Mouse (Mus musculus) urinary bladder, adult 2 months (tissue): ENCODE results near the gene Cc2d2b. TPM values are rescaled to one million over a fixed set of nuclear protein-coding genes. Genes with fewer than 3 reads are reported as not detected.

Experiments used
- DNase-seq: peaks from one replicate; pipeline ENCODE4 v3.0.0; 2022; ENCODE audit warnings: low spot score
- polyA plus RNA-seq: library from polyadenylated mRNA; depleted of rRNA; stranded (reverse); fragments of >200 nt; gene quantifications from 2 replicates; pipeline ENCODE4 v1.2.3, GENCODE M21; 2012; rRNA removed

Gene Cc2d2b
- polyA plus RNA-seq, 1 experiment = 0.07 TPM

- DNase-seq = no peak
Measured at GRCm38 (mm10) chr19:40832361-40832760, 83.8 kb downstream of the Cc2d2b start.

DNA sequence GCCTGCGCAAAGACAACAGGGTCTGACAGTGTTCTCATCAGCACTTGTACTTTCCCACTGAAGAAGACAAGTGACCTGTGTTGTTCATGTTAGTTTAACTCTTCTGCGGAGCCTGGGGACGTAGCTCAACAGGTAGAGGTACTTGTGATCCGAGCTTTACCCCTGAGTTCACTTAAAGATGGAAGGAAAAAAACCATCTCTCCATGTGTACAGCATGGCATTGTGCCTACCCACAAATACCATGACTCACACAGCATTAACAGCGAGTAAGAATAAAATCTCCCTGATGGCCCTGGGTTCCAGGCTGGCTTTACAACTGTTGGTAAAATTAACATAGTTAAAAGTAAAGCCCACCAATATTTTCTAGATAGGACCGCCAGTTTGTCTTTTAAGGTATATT is 85.9 kb downstream of the Cc2d2b start:
- DNase-seq = no peak

GRCm38 (mm10) chr19:40838205-40838604 is 89.7 kb downstream of the Cc2d2b start:
- no peak for DNase-seq

DNA sequence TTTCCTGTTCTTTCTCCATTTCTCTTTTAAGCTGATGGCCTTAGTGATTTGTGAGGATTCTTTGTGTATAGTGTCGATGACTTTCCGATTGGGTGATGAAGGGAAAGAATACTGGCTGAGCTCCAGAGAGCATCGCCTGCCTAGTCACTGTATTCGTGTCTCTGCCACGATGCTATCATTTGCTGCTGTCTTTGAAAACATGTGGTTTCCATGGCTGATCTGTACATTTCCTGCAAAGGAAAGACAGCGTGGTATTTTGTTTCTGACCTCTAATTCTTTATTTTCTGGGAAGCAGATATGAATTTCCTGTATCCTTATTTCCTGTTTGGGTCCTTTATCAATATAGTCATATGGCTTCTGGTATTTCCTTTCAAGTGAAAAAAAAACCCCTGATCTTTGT is 91.8 kb downstream of the Cc2d2b start:
- no peak for DNase-seq

DNA sequence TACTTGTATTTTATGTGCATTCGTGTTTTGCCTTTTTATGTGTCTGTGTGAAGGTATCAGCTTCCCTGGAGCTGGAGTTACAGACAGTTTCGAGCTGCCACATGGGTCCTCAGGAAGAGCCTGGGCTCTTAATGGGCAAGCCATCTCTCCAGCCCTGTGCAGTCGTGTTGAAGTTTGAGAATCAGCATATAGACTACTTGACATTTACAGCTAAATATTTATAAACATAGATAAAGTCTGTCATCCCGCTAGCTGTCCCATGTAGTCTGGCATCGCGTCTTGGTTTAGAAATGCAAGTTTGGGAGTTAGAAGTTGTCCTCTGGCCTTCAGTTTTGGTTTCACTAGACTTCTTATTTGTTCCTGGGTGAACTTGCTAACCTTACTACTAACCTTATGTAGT is 92.5 kb downstream of the Cc2d2b start:
- DNase-seq = no peak

DNA sequence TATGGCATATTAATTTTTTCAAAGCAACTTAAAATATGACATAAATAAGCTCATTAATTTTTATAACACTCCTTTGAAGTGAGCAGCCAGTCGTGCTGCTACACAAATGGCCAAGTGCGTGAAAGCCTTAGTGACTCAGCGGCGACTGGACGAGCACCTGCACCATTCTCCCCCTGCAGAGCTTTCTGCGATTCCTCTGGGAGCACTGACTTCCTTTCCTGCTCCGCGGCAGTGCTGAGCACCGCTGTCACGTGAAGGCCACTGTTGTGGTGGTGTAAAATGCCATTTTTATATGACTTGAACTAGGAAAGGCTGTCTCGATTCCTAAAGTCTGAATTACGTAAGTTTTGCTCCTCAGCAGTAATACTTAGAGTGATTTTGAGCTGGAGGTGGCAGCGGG is 93.0 kb downstream of the Cc2d2b start:
- no peak for DNase-seq

DNA sequence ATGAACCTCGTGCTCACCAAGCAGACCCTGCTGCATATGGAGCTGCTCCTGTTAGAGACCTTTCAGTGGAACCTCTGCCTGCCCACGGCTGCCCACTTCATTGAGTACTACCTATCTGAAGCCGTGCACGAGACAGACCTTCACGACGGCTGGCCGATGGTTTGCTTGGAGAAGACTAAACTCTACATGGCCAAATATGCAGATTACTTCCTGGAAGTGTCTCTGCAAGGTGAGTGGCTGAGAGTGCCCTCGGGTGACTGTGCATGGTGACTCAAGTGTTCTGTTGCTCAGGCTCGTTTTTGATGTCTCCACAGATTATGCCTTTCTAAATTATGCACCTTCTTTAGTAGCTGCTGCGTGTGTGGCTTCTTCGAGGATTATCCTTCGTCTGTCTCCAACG is 96.2 kb downstream of the Cc2d2b start:
- DNase-seq = no peak

GRCm38 (mm10) chr19:40849391-40849790 is 100.8 kb downstream of the Cc2d2b start:
- DNase-seq = no peak

DNA sequence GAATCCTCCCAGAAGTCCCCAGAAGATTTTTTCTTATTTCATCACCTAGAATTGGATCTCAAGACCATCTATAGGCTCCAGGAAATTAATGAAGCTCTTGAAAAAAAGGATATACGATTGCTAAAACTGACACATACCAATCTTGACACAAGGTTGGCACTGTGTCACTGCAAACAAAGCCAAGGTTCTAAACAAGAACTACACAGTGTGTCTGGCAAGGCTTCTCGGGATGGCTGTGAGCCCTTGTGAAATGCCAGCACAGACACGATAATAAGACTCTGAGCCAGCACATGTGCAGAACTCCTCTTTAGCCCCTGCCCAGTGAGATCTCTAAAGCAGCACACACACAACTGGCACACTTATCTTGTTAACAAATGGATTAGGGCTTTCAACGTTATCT is 111.0 kb downstream of the Cc2d2b start:
- DNase-seq = no peak

GRCm38 (mm10) chr19:40868284-40868683 is 119.7 kb downstream of the Cc2d2b start:
- no peak for DNase-seq

DNA sequence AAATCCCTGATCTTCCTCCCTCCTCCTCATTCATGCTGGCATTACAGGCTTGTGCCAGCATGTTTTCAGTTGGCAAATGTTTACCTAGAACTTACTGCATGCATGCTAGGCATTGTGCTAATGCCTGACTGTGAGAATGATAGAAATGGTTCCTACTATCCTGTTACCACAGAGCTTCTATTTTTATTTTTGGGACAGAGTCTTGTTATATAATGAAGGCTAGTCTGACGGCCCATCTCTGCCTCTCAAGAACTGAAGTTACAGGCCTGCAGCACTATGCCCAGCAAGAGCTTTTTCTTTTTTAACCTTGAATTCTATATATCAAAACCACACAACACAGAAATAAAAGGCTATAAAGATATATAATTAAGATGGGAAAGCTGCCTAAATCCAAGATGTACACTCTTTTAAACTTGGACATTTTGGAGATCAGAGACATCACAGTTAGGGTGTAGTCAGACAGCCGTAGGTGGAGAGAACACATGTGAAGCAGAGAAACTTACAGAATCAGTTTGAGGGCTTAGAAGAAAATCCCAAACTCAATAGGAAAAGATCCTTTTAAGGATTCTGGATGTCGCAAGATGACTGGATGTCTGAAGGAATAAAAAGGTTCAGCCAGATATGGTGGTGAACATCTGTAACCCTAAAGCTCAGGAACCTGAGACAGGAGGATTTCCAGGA is 121.0 kb downstream of the Cc2d2b start:
- DNase-seq = no peak

- peak; percentile 59 for DNase-seq
Measured at GRCm38 (mm10) chr19:40872955-40873665, 124.6 kb downstream of the Cc2d2b start.

Other genes starting within 250 kb of the Cc2d2b start
- 313 and 368 TPM in 2 replicates for gene Sorbs1, start 235.0 kb upstream of the Cc2d2b start, polyA plus RNA-seq
- 103 and 115 TPM in 2 replicates for gene Aldh18a1, start 160.3 kb upstream of the Cc2d2b start, polyA plus RNA-seq
- gene Tctn3, start 136.5 kb upstream of the Cc2d2b start, polyA plus RNA-seq = 10.4 and 10.6 TPM in 2 replicates
- gene Entpd1, start 136.4 kb upstream of the Cc2d2b start, polyA plus RNA-seq = 82.5 and 102 TPM in 2 replicates
- 4.8 and 5.3 TPM in 2 replicates for gene Ccnj, start 82.5 kb downstream of the Cc2d2b start, polyA plus RNA-seq
- gene Zfp518a, start 146.0 kb downstream of the Cc2d2b start, polyA plus RNA-seq = 6.4 and 7.3 TPM in 2 replicates
- 7.7 and 9.9 TPM in 2 replicates for gene Blnk, start 245.8 kb downstream of the Cc2d2b start, polyA plus RNA-seq